Mouse (Mus musculus): ENCODE data around the gene Rassf2.
A peak's percentile ranks its signal among the peaks of the same experiment; 100 is the strongest.

Gene Rassf2

DNA sequence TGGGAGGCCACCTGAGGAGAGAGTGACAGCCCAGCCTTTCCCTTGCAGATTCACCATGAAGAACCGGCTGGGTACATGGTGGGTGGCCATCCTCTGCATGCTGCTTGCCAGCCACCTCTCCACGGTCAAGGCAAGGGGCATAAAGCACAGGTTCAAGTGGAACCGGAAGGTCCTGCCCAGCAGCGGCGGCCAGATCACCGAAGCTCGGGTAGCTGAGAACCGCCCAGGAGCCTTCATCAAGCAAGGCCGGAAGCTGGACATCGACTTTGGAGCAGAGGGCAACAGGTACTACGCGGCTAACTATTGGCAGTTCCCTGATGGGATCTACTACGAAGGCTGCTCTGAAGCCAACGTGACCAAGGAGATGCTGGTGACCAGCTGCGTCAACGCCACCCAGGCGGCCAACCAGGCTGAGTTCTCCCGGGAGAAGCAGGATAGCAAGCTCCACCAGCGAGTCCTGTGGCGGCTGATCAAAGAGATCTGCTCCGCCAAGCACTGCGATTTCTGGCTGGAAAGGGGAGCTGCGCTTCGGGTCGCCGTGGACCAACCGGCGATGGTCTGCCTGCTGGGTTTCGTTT lies 77.0 kb downstream of the Rassf2 start:
- peak; percentile 25 for DNase-seq

DNA sequence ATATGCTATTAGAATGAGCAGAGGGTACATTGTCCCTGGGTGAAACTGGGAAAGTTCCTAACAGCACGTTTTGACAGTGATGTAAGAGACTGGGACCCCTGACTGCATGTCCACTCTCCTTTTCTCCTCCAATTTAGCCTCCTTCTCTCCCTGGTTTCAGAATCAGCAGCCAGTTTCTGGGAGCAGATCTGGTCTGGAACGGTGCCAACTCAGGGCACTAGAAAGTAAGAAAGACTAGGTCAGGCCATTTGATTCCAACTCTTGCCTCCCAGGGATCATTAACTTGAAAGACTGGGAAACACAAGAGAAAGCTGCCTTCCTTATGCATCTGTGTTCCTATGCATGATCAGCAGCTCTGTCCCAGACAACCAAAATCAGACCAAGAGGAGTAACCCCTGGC lies 77.6 kb downstream of the Rassf2 start:
- DNase-seq, result peak; percentile 50

GRCm38 (mm10) chr2:131950598-131951095 lies 79.4 kb downstream of the Rassf2 start, which contains the start of gene Prnd:
TSS of gene Prnd (plus strand) at chr2:131950861.
- DNase-seq, result peak; percentile 60

GRCm38 (mm10) chr2:131949767-131950597 lies 80.1 kb downstream of the Rassf2 start:
- DNase-seq, result peak; percentile 76

DNA sequence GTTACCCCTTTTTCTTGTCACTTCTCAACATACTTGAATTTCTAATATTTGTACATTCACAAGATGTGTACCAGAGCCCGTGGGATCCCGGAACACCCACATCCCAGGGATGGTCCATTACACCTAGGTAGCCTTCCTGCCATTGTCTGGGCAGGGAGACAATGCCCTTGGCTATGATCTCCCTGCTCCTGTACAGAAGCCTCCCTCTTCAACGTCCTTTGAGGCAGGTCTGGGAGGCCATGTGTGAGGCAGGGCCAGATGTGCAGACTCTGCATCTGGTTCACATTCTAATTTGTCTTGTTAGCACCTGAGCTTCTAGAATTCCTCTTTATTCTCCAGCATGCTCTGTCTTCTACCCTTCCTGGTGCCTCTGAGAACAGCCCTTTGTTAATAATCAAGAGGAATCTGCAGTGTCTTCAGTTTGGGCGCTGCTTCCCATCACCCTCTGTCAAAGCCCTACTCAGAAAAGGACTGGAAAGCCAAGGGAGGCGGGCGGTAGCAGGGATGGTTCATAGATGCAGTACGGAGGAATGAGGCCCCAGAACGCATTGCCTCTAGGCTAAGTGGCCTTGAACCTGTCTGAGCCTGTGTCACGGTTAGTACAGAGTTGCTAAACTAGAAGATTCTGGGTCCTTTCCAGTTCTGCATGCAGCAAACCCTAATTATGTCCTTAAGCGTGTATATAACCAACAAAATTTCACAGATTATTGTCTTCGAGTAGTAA lies 81.0 kb downstream of the Rassf2 start:
- peak; percentile 3 for DNase-seq

GRCm38 (mm10) chr2:131948156-131948555 lies 81.9 kb downstream of the Rassf2 start:
- no peak for DNase-seq

GRCm38 (mm10) chr2:131946351-131946750 lies 83.7 kb downstream of the Rassf2 start:
- peak; percentile 2 for DNase-seq

- no peak for DNase-seq
Measured at GRCm38 (mm10) chr2:131945765-131946164, 84.3 kb downstream of the Rassf2 start.

GRCm38 (mm10) chr2:131945225-131945624 lies 84.8 kb downstream of the Rassf2 start:
- DNase-seq, result peak; percentile 1

DNA sequence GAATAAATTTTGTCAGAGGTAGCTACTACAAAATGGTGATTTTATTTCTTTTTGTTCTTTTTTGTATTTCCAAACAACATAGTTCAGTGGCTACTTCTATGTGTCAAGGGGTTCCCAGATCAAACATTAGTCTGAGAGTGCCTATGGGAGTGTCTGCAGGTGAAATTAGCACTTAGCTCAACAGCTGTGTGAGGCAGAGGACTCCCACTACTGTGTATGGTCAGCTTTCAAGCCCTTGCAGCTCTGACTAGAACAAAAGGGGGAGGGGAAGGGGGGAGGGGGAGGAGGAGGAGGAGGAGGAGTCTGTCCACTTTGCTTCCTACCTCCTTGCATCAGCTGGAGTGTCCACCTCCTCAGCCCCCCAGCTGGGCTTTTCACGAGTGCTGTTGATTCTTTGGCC lies 85.7 kb downstream of the Rassf2 start:
- DNase-seq, result peak; percentile 2

DNA sequence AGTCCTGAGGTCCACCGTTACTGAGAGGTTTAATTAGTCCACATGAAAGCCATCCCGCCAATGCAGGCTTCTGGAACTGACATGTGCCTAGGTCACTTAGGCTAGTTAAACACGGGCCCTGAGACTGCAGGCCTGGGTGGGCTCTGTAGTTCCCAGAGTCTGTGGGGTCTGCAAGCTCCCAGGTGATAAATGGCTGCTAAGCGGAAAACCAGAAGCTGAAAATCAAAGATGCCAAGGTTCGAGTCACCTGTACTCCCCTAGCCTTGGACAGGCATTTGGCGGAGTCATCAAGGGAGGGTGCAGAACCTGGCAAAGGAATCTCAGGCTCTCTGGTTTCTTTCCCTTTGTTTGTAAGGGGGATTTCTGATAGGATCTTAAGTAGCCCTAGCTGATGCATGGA lies 88.6 kb downstream of the Rassf2 start:
- DNase-seq, result no peak

GRCm38 (mm10) chr2:131940506-131940905 lies 89.6 kb downstream of the Rassf2 start:
- DNase-seq, result no peak

All from kidney, postnatal 10 days (tissue).